Mouse (Mus musculus) cortical plate, adult 2 months (tissue): Measurements from ENCODE around the gene Tubd1.

Source experiments
- CTCF ChIP-seq: fragments of 200-500 bp; IDR thresholded peaks from 2 replicates; pipeline ENCODE4 v1.5.1; 2011; ENCODE audit warnings: mild to moderate bottlenecking, control low read depth, low read length; ENCODE audit not compliant: insufficient read depth; ENCODE audit errors: extremely low read depth
- POLR2A ChIP-seq: fragments of 200-500 bp; IDR thresholded peaks from 2 replicates; pipeline ENCODE4 v1.6.1; 2011; ENCODE audit warnings: mild to moderate bottlenecking, low read length, control low read depth; ENCODE audit not compliant: insufficient read depth; ENCODE audit errors: extremely low read depth

GRCm38 (mm10) chr11:86591931-86592616 is 47.3 kb downstream of the Tubd1 start:
- TF ChIP-seq CTCF (no peak), POLR2A (no peak)
